Mouse (Mus musculus) liver, adult 10 weeks (tissue): ENCODE results near the gene Lonrf2. TPM values are rescaled to one million over a fixed set of nuclear protein-coding genes. Genes with fewer than 3 reads are reported as not detected.

Experiments
- polyA plus RNA-seq: library from polyadenylated mRNA; stranded (reverse); fragments of 350-450 nt; fragmentation: Illumina TruSeq; extraction: RNeasy Lipid Tissue Mini Kit (QIAGEN cat#74804); gene quantifications from one replicate; pipeline ENCODE4 v1.2.3, GENCODE M21; 2014; ENCODE audit warnings: low read depth, low replicate concordance

Lonrf2 gene
- not detected for polyA plus RNA-seq

DNA sequence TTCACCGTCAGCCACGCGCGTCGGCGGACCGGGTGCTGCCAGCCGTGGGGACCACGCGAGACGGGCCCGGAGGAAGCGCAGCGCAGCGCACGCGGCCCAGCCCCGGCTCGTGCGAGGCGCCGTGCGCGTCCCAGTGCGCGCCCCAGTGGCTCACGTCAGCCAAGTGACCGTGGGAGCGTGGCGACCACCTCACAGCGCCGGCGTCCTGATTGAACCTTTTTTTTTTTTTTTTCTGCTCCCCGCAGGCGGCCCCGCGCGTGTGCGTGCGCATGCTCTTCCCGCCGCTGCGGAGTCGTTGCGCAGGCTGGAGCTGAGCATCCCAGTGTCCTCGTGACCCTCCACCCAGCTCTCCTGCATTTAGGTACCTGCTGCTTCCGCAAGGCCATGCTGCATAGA lies at the start of gene Lonrf2:
Gene Lonrf2, minus strand, starts transcription at position 235 of the 396 bp plus-strand sequence.

Other genes starting within 250 kb of the Lonrf2 start
- 0.13 TPM for gene Aff3, start 171.8 kb downstream of the Lonrf2 start, polyA plus RNA-seq
- not detected for gene Chst10, start 61.5 kb upstream of the Lonrf2 start, polyA plus RNA-seq
- not detected for gene Nms, start 102.4 kb upstream of the Lonrf2 start, polyA plus RNA-seq
- 32.4 TPM for gene Pdcl3, start 148.9 kb upstream of the Lonrf2 start, polyA plus RNA-seq